Mouse (Mus musculus): ENCODE measurements around the gene Vmn2r57. TPM values are rescaled to one million over a fixed set of nuclear protein-coding genes. Genes with fewer than 3 reads are reported as not detected.
"Not testable (repeated sequence)": the region's sequence is repeated elsewhere in the genome, so short reads cannot be mapped to it uniquely, and the experiment has no call there.

Vmn2r57 gene
- polyA plus RNA-seq (2015; fragmentation: Nextera tagmentation; extraction: Ambion mirVana), result 0.21 and 0.23 TPM in 2 replicates

DNA sequence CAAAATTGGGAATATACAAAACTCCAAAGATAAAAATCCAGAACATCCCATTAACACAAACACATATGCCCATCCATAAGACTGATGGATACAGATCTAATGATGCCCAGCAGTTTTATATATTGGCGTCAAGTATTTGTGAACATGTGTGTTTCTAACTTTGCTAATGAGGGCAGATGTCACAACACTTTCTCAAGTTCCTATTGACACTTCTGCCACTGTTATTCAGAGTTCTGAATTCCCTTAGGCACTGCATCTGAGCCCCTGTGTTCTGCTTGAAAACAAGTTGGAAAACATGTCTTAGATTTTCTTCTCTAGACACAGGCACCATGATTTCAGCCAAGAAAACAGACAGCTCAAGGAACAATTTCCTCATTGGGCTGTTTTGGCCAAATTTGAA lies at the start of gene Vmn2r57:
TSS of gene Vmn2r57 (minus strand) at position 101 of the 400 bp plus-strand sequence.
- 61% methylated on average over 1 of the region's 1 CpGs for WGBS
- not testable (repeated sequence) for H3K9ac ChIP-seq (ENCODE audit: low read length); H3K27ac ChIP-seq (ENCODE audit: low read length); H3K4me3 ChIP-seq (ENCODE audit: low read length); ATAC-seq (ENCODE audit: low read depth); H3K9me3 ChIP-seq (ENCODE audit: control insufficient read depth, low read length); H3K27me3 ChIP-seq (ENCODE audit: control insufficient read depth, insufficient read depth, low read depth, low read length); H3K4me2 ChIP-seq (ENCODE audit: low read depth, low read length); H3K36me3 ChIP-seq (ENCODE audit: control insufficient read depth, insufficient read depth, low read length); H3K4me1 ChIP-seq (replicated peaks; ENCODE audit: control insufficient read depth, insufficient read depth, low read length)

DNA sequence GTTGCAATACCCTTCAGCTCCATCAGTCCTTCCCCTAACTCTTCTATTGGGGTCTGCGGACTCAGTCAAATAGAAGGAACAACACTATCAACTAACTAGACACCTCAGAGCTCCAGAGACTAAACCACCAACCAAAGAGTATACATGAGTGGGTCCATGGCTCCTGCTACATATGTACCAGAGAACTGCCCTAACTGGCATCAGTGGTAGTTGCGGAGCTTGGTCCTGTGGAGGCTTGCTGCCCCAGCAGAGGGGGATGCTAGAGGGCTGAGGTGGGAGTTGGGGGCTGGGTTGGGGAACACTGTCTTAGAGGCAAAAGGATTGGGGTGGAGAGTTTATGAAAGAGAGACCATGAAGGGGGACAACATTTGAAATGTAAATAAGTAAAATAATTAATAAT lies 49.4 kb upstream of the Vmn2r57 start:
- no peak overlapping the region for H3K9ac ChIP-seq (ENCODE audit: low read length)
- no peak for ATAC-seq (ENCODE audit: low read depth)
- H3K36me3 ChIP-seq (ENCODE audit: control insufficient read depth, insufficient read depth, low read length), result peaks cover 6% of the 10 kb centered on the region; the same call in 1 of the 2 replicates
- H3K9me3 ChIP-seq (ENCODE audit: control insufficient read depth, low read length), result peaks cover 9% of the 10 kb centered on the region; the same call in 1 of the 2 replicates
- 98% methylated on average over 2 of the region's 2 CpGs for WGBS
- H3K4me2 ChIP-seq (ENCODE audit: low read depth, low read length), result no peak overlapping the region
- H3K4me1 ChIP-seq (replicated peaks; ENCODE audit: control insufficient read depth, insufficient read depth, low read length), result no peaks in the 10 kb centered on the region
- no peak overlapping the region for H3K27ac ChIP-seq (ENCODE audit: low read length)
- H3K4me3 ChIP-seq (ENCODE audit: low read length), result no peak overlapping the region
- no peaks in the 10 kb centered on the region for H3K27me3 ChIP-seq (ENCODE audit: control insufficient read depth, insufficient read depth, low read depth, low read length)

DNA sequence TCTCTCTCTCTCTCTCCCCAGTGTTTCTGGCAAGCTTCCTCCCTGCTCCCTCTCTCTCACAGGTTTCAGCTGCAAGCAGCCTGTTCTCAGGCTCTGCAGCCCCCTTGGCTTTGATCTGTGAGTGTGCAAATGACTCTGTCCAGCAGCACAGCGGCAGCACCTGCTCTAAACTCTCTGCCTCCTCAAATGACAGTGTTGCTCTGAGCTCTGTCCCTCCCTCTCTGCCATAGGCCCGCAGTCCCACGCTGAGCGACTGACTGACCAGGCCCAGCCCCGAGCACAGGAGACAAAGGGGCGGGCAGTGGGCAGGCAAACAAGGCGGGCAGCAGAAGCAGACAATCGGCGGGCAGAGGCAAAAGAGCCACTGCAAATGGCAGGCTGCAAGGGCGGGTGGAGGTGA lies 3.4 kb upstream of the Vmn2r57 start:
- H3K27me3 ChIP-seq (ENCODE audit: control insufficient read depth, insufficient read depth, low read depth, low read length), result no peaks in the 10 kb centered on the region
- no peak for ATAC-seq (ENCODE audit: low read depth)
- H3K4me3 ChIP-seq (ENCODE audit: low read length), result no peak overlapping the region
- no peaks in the 10 kb centered on the region for H3K4me1 ChIP-seq (replicated peaks; ENCODE audit: control insufficient read depth, insufficient read depth, low read length)
- no peak overlapping the region for H3K4me2 ChIP-seq (ENCODE audit: low read depth, low read length)
- H3K36me3 ChIP-seq (ENCODE audit: control insufficient read depth, insufficient read depth, low read length), result no peaks in the 10 kb centered on the region
- WGBS, result 9% methylated on average over 10 of the region's 10 CpGs
- no peak overlapping the region for H3K9ac ChIP-seq (ENCODE audit: low read length)
- H3K9me3 ChIP-seq (ENCODE audit: control insufficient read depth, low read length), result no peaks in the 10 kb centered on the region
- H3K27ac ChIP-seq (ENCODE audit: low read length), result no peak overlapping the region

DNA sequence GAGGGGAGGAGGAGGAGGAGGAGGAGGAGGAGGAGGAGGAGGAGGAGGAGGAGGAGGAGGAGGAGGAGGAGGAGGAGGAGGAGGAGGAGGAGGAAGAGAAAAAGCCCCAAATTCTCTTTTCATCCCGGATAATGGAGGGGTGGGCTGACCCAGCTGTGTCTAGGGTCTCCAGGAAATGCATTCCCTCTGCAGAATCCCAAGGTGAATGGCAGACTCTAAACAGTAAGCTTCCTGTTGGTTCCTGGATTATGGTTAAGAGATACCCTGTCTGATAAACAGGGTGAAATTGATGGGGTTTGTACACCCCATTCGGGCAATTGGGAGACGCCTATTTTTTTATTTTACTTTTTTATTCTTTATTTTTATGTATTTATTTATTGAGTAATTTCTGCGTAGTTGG lies 54.4 kb downstream of the Vmn2r57 start:
- no peaks in the 10 kb centered on the region for H3K27me3 ChIP-seq (ENCODE audit: control insufficient read depth, insufficient read depth, low read depth, low read length)
- WGBS, result 73% methylated on average over 4 of the region's 4 CpGs
- no peak overlapping the region for H3K4me3 ChIP-seq (ENCODE audit: low read length)
- H3K9ac ChIP-seq (ENCODE audit: low read length), result no peak overlapping the region
- no peaks in the 10 kb centered on the region for H3K9me3 ChIP-seq (ENCODE audit: control insufficient read depth, low read length)
- H3K4me2 ChIP-seq (ENCODE audit: low read depth, low read length), result no peak overlapping the region
- H3K27ac ChIP-seq (ENCODE audit: low read length), result no peak overlapping the region
- H3K4me1 ChIP-seq (replicated peaks; ENCODE audit: control insufficient read depth, insufficient read depth, low read length), result no peaks in the 10 kb centered on the region
- H3K36me3 ChIP-seq (ENCODE audit: control insufficient read depth, insufficient read depth, low read length), result no peaks in the 10 kb centered on the region
- ATAC-seq (ENCODE audit: low read depth), result no peak

DNA sequence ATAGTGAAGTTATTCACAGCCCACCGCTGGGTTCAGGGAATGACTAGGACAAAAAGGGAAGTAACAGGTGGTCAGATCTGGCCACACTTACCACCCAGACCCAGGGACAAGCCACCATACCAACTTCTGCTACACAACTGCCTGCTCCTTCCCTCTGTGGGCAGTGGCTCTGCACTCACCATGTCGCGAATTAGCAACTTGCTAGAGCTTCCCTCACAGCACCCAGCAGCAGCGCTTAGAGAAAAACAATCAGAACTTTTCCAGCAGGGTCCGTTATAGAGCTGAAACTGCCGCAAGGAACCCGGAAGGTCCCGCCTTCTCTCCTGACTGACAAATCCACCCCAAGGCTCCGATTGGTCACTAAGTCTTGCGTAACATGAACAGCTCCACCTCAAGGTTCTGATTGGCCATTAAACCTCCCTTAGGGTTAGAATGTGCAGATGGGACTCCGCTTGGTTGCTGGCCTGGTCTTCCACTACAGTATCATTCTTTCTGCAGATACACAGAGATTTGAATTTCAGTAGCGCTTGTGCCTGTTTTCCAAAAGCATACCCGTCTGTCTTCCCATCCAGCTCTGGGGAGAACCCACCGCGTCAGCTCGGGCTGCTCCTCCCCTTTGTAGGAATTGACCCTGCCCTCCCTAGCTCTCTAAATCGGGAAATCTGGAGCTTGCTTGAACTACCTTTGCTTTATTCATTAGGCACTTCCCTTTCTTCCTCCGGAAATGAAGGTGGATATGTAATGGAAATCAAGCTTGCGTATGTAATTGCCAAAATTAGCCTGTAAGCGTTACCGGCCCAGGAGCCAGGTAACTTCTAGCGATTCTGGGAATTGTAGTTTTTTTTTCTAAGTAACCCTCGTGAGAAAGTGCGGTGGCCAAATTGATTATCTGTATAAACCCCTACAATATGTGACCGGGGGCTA lies 55.2 kb downstream of the Vmn2r57 start, which contains the start of gene AI987944:
TSS of gene AI987944 (minus strand) at position 332 of the 924 bp plus-strand sequence.
- H3K27me3 ChIP-seq (ENCODE audit: control insufficient read depth, insufficient read depth, low read depth, low read length), result no peaks in the 10 kb centered on the region
- H3K9ac ChIP-seq (ENCODE audit: low read length), result peak within 1 kb of the TSS; percentile 72
- under 1% methylated on average over 25 of the region's 25 CpGs for WGBS
- H3K4me2 ChIP-seq (ENCODE audit: low read depth, low read length), result peak within 1 kb of the TSS; percentile 70
- peak within 1 kb of the TSS; percentile 72 for H3K4me3 ChIP-seq (ENCODE audit: low read length)
- ATAC-seq (ENCODE audit: low read depth), result peak; percentile 100
- no peaks in the 10 kb centered on the region for H3K9me3 ChIP-seq (ENCODE audit: control insufficient read depth, low read length)
- H3K27ac ChIP-seq (ENCODE audit: low read length), result peak within 1 kb of the TSS; percentile 86
- no peaks in the 10 kb centered on the region for H3K36me3 ChIP-seq (ENCODE audit: control insufficient read depth, insufficient read depth, low read length)
- H3K4me1 ChIP-seq (replicated peaks; ENCODE audit: control insufficient read depth, insufficient read depth, low read length), result no peaks in the 10 kb centered on the region

Other genes starting within 250 kb of the Vmn2r57 start
- gene AI987944, start 55.3 kb downstream of the Vmn2r57 start, polyA plus RNA-seq (2015; fragmentation: Nextera tagmentation; extraction: Ambion mirVana), result 13.3 and 14.4 TPM in 2 replicates
- gene Gm20449, start 50.7 kb upstream of the Vmn2r57 start, polyA plus RNA-seq (2015; fragmentation: Nextera tagmentation; extraction: Ambion mirVana), result 0.08 TPM in 2 replicates
- 10.6 and 13.1 TPM in 2 replicates for gene AW146154, start 51.2 kb upstream of the Vmn2r57 start, polyA plus RNA-seq (2015; fragmentation: Nextera tagmentation; extraction: Ambion mirVana)
- not detected in 2 replicates for gene Gm6871, start 125.0 kb upstream of the Vmn2r57 start, polyA plus RNA-seq (2015; fragmentation: Nextera tagmentation; extraction: Ambion mirVana)
- 9.8 and 12.6 TPM in 2 replicates for gene 2610021A01Rik, start 150.5 kb upstream of the Vmn2r57 start, polyA plus RNA-seq (2015; fragmentation: Nextera tagmentation; extraction: Ambion mirVana)
- 10.8 and 12.0 TPM in 2 replicates for gene Zfp788, start 184.5 kb upstream of the Vmn2r57 start, polyA plus RNA-seq (2015; fragmentation: Nextera tagmentation; extraction: Ambion mirVana)